Comparison of ENCODE assay signal across 11 mouse cellular contexts in genomic region chr9:75072361-75072760, GRCm38 (mm10). TPM values are rescaled to one million over a fixed set of nuclear protein-coding genes. Genes with fewer than 3 reads are reported as not detected.
DNase-seq lines count a peak whose midpoint lies in the region; ATAC-seq and TF ChIP-seq lines count a peak whose summit lies in the region.
"Had no signal": no experiment of that assay in that cellular context is flagged by ENCODE, and none has a peak within 500 bp of the region (broad histone marks: within the 10 kb centered on the region; RNA-seq: fewer than 3 reads in every experiment).

No protein-coding gene starts in this region.

- TF ChIP-seq POLR2A in ES-Bruce4 (IDR thresholded peaks at IDR 0.05; ENCODE audit: insufficient read depth, low read length), result no peak

- H3K9me3 ChIP-seq in heart, embryonic 12.5 days (replicated peaks), result no peaks in the 10 kb centered on the region
- no peaks in the 10 kb centered on the region for H3K9me3 ChIP-seq in ES-Bruce4 (replicated peaks; ENCODE audit: control insufficient read depth, insufficient read depth, low read length, poor library complexity, severe bottlenecking)
- H3K9me3 ChIP-seq in forebrain, postnatal 0 days (ENCODE audit: low read length), result no peaks in the 10 kb centered on the region
- no peaks in the 10 kb centered on the region for H3K9me3 ChIP-seq in liver, postnatal 0 days (ENCODE audit: low read length)

- no peaks in the 10 kb centered on the region; the same call in 1 of the 2 replicates for H3K27me3 ChIP-seq in heart, embryonic 12.5 days (replicated peaks)
- no peaks in the 10 kb centered on the region for H3K27me3 ChIP-seq in ES-Bruce4 (ENCODE audit: control insufficient read depth, insufficient read depth, low read length, poor library complexity, severe bottlenecking)
- H3K27me3 ChIP-seq in forebrain, postnatal 0 days (ENCODE audit: insufficient read depth, low read length), result no peaks in the 10 kb centered on the region
- peaks cover 18% of the 10 kb centered on the region for H3K27me3 ChIP-seq in liver, postnatal 0 days (ENCODE audit: insufficient read depth, low read length)

- H3K4me1 ChIP-seq in heart, embryonic 12.5 days (replicated peaks), result peaks cover 6% of the 10 kb centered on the region
- no peaks in the 10 kb centered on the region for H3K4me1 ChIP-seq in ES-Bruce4 (ENCODE audit: control insufficient read depth, insufficient read depth, low read length)
- H3K4me1 ChIP-seq in forebrain, postnatal 0 days (ENCODE audit: insufficient read depth), result peaks cover 15% of the 10 kb centered on the region; the same call in 1 of the 2 replicates
- H3K4me1 ChIP-seq in liver, postnatal 0 days (ENCODE audit: insufficient read depth), result peaks cover 10% of the 10 kb centered on the region

- TF ChIP-seq EP300 in ES-Bruce4 (IDR thresholded peaks at IDR 0.05; ENCODE audit: insufficient read depth, low read depth, low read length), result no peak
- TF ChIP-seq EP300 in liver, postnatal 0 days (IDR thresholded peaks at IDR 0.05; ENCODE audit: low read depth), result no peak

- H3K27ac ChIP-seq in heart, embryonic 12.5 days (ENCODE audit: poor library complexity, severe bottlenecking), result no peak overlapping the region
- H3K27ac ChIP-seq in ES-Bruce4 (ENCODE audit: insufficient read depth, low read length), result no peak overlapping the region
- H3K27ac ChIP-seq in forebrain, postnatal 0 days (ENCODE audit: low read depth, low read length), result peak overlapping the region; percentile 98
- H3K27ac ChIP-seq in liver, postnatal 0 days (ENCODE audit: low read depth), result 0 out of 2 replicates have a peak overlapping the region, but pooled peaks have one; percentile 29

- ATAC-seq in heart, embryonic 12.5 days (ENCODE audit: insufficient number of reproducible peaks, low FRiP score), result no peak
- no peak for ATAC-seq in forebrain, postnatal 0 days
- no peak for ATAC-seq in liver, postnatal 0 days
- ATAC-seq in inflammation-experienced regulatory T-cells, adult 6 months, result no peak

- DNase-seq in heart, postnatal 4 days, result no peak
- peak; percentile 34 for DNase-seq in forebrain, postnatal 0 days
- no peak for DNase-seq in liver, postnatal 0 days
- DNase-seq in urinary bladder, postnatal 25 days (ENCODE audit: low spot score), result no peak
- DNase-seq in adrenal gland, postnatal 25 days, result no peak
- DNase-seq: lung, adult 2 months; thymus, adult 2 months had no signal

- peak overlapping the region; percentile 65 for H3K4me3 ChIP-seq in heart, embryonic 12.5 days
- no peak overlapping the region for H3K4me3 ChIP-seq in ES-Bruce4 (ENCODE audit: low read depth, low read length)
- H3K4me3 ChIP-seq in forebrain, postnatal 0 days (ENCODE audit: low read depth, low read length), result peak overlapping the region; percentile 82
- H3K4me3 ChIP-seq in liver, postnatal 0 days (ENCODE audit: low read depth, low read length), result peak overlapping the region; percentile 53

- peak overlapping the region; percentile 83 for H3K4me2 ChIP-seq in heart, embryonic 12.5 days
- H3K4me2 ChIP-seq in forebrain, postnatal 0 days (ENCODE audit: low read depth), result peak overlapping the region; percentile 71
- H3K4me2 ChIP-seq in liver, postnatal 0 days (ENCODE audit: low read depth, low read length), result peak overlapping the region; percentile 82

- H3K36me3 ChIP-seq in heart, embryonic 12.5 days, result no peaks in the 10 kb centered on the region
- H3K36me3 ChIP-seq in ES-Bruce4 (ENCODE audit: control insufficient read depth, insufficient read depth, low read length, poor library complexity, severe bottlenecking), result no peaks in the 10 kb centered on the region
- H3K36me3 ChIP-seq in forebrain, postnatal 0 days (ENCODE audit: insufficient read depth), result no peaks in the 10 kb centered on the region
- no peaks in the 10 kb centered on the region for H3K36me3 ChIP-seq in liver, postnatal 0 days (replicated peaks; ENCODE audit: insufficient read depth, low read length)
- H3K36me3 ChIP-seq: G1E had no signal

- TF ChIP-seq CTCF in ES-Bruce4 (IDR thresholded peaks at IDR 0.05; ENCODE audit: low read depth, low read length), result no peak
- no peak for TF ChIP-seq CTCF in forebrain, postnatal 0 days (IDR thresholded peaks at IDR 0.05; ENCODE audit: low read depth)
- TF ChIP-seq CTCF in liver, postnatal 0 days (IDR thresholded peaks at IDR 0.05; ENCODE audit: low read depth), result no peak

- H3K9ac ChIP-seq in heart, embryonic 12.5 days, result 0 out of 2 replicates have a peak overlapping the region, but pooled peaks have one; percentile 81
- H3K9ac ChIP-seq in ES-Bruce4 (ENCODE audit: low read depth, poor library complexity, severe bottlenecking), result 0 out of 2 replicates have a peak overlapping the region, but pooled peaks have one; percentile 45
- peak overlapping the region; percentile 94 for H3K9ac ChIP-seq in forebrain, postnatal 0 days
- H3K9ac ChIP-seq in liver, postnatal 0 days (replicated peaks), result no peak overlapping the region

- 26% methylated on average over 3 of the region's 3 CpGs for WGBS in heart, embryonic 12.5 days
- WGBS in forebrain, postnatal 0 days, result 8% methylated on average over 3 of the region's 3 CpGs
- WGBS in liver, postnatal 0 days (ENCODE audit: insufficient replicate concordance), result 43% methylated on average over 3 of the region's 3 CpGs

RNA-seq across cellular contexts. Expression of gene Myo5a, which starts 1.5 kb away (rescaled TPM):
- 15.8 and 17.4 TPM in 2 replicates for polyA plus RNA-seq in heart, embryonic 12.5 days (2016; fragmentation: Nextera tagmentation; extraction: Ambion mirVana)
- 10 to 100 TPM; 23.9 to 24.6 TPM for total RNA-seq in heart, postnatal 4 days (2021)
- polyA plus RNA-seq in ES-Bruce4 (2011; ENCODE audit: insufficient read depth, insufficient read length, low read depth, missing spikeins), result 91.8 and 98.0 TPM in 2 replicates
- 146 and 166 TPM in 2 replicates for total RNA-seq in forebrain, postnatal 0 days (2014; rRNA removed)
- polyA plus RNA-seq in forebrain, postnatal 0 days (2015; fragmentation: Nextera tagmentation; extraction: Ambion mirVana), result 18.0 and 34.9 TPM in 2 replicates
- polyA plus RNA-seq in liver, postnatal 0 days (2015; fragmentation: Nextera tagmentation; extraction: Ambion mirVana), result 1.2 and 1.3 TPM in 2 replicates
- polyA plus RNA-seq in inflammation-experienced regulatory T-cells, adult 6 months (2017; shearing (Covaris generic)), result 10 to 100 TPM in 2 of 3 experiments, 1 to 10 TPM in 1; 9.3 to 11.4 (median 11.0) TPM
- 43.7 and 59.3 TPM in 2 replicates for total RNA-seq in adrenal gland, postnatal 25 days (2021)

RNA-seq across cellular contexts. Expression of gene Arpp19, which starts 34.9 kb away (rescaled TPM):
- polyA plus RNA-seq in heart, embryonic 12.5 days (2016; fragmentation: Nextera tagmentation; extraction: Ambion mirVana), result 265 and 268 TPM in 2 replicates
- 100 to 1,000 TPM; 154 to 179 TPM for total RNA-seq in heart, postnatal 4 days (2021)
- polyA plus RNA-seq in ES-Bruce4 (2011; ENCODE audit: insufficient read depth, insufficient read length, low read depth, missing spikeins), result 262 and 284 TPM in 2 replicates
- total RNA-seq in forebrain, postnatal 0 days (2014; rRNA removed), result 109 and 111 TPM in 2 replicates
- 213 and 233 TPM in 2 replicates for polyA plus RNA-seq in forebrain, postnatal 0 days (2015; fragmentation: Nextera tagmentation; extraction: Ambion mirVana)
- polyA plus RNA-seq in liver, postnatal 0 days (2015; fragmentation: Nextera tagmentation; extraction: Ambion mirVana), result 187 and 189 TPM in 2 replicates
- polyA plus RNA-seq in inflammation-experienced regulatory T-cells, adult 6 months (2017; shearing (Covaris generic)), result 100 to 1,000 TPM; 284 to 467 (median 368) TPM
- total RNA-seq in adrenal gland, postnatal 25 days (2021), result 303 and 351 TPM in 2 replicates

Comparison
In these comparisons a context has a peak if more than half of its experiments do, and no peak if none do; other contexts are left out.
1. H3K27ac ChIP-seq: peak in forebrain, postnatal 0 days (single experiment) and liver, postnatal 0 days (single experiment); none in heart, embryonic 12.5 days (single experiment) and ES-Bruce4 (single experiment).
2. Peak in every context shown above with its lines, with median percentiles within 50 percentile points of each other: H3K4me2 ChIP-seq.